Mouse (Mus musculus): ENCODE measurements around the gene Rcsd1. TPM values are rescaled to one million over a fixed set of nuclear protein-coding genes. Genes with fewer than 3 reads are reported as not detected.

Gene Rcsd1
- polyA plus RNA-seq, 1 experiment from 2014 or later, result 111 TPM

DNA sequence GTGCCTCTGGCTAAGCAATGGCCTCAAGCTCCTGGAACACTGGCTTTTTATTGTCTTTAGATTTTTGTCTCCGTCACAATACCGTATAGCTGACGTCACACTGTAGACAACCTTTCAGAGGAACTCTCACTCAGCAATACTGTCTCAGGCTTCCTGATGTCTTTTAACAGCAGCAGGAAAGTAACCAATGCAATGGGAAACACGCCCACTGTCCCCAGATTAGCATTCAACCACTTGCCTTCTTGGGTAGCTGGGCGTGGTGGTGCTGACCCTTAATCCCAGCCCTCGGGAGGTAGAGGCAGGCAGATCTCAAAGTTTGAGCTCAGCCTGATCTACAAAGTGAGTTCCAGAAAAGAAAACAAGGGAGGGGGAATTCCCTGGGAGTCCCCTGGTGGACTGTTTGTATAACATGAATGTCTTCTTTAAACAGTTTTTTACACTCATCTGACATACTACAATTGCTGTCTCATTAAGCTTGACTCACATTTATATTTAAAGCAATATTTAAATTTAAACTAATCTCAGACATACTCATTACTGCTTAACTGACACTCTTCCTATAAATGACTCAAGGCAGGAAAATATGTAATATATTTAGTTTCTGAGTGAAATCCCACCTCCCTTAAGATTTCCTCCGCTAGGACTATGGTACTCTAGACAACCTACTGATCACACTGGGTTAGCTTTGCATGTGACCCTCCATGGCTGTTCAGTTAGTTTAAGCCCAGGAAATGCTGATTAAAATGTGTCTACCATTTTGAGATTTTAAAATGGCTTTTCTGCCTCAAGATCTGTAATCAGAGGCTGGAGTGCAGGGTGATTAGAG lies 99.8 kb downstream of the Rcsd1 start:
- Histone ChIP-seq H3K36me3 (ENCODE audit: control insufficient read depth, insufficient read depth) (peaks cover 11% of the 10 kb centered on the region), H3K27ac (ENCODE audit: low read length) (peak overlapping the region; percentile 44), H3K4me1 (ENCODE audit: control insufficient read depth, insufficient read depth, low read length) (peaks cover 12% of the 10 kb centered on the region; the same call in 1 of the 2 replicates), H3K27me3 (ENCODE audit: control insufficient read depth, insufficient read depth, low read length) (no peaks in the 10 kb centered on the region), H3K4me2 (ENCODE audit: low read depth, low read length) (no peak overlapping the region), H3K9me3 (replicated peaks; ENCODE audit: control insufficient read depth, low read length) (no peaks in the 10 kb centered on the region), H3K9ac (ENCODE audit: low read length) (no peak overlapping the region), H3K4me3 (ENCODE audit: low read length) (no peak overlapping the region)
- no peak; the same call in 1 of the 2 replicates for ATAC-seq (replicated peaks; ENCODE audit: extremely low read depth, insufficient read depth, low FRiP score)
- 63% methylated on average over 7 of the region's 7 CpGs for WGBS

DNA sequence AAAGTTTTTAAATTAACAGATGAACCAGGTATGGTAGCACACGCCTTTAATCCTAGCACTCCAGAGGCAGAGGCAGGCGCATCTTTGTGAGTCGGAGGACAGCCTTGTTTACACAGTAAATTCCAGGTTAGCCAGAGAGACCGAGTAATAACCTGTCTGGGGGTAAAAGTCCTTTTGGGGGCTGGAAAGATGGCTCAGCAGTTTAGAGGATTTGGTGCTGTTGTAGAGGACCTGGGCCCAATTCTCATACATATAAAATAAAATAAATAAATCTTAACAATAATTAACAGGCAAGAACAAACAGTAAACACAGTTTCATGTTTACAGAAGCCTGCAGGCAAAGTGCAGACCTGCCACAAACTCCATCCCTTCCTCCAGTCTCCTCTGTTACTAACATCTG lies 100.7 kb downstream of the Rcsd1 start:
- 92% methylated on average over 4 of the region's 4 CpGs for WGBS
- Histone ChIP-seq H3K4me2 (ENCODE audit: low read depth, low read length) (no peak overlapping the region), H3K27me3 (ENCODE audit: control insufficient read depth, insufficient read depth, low read length) (no peaks in the 10 kb centered on the region), H3K4me3 (ENCODE audit: low read length) (no peak overlapping the region), H3K9me3 (replicated peaks; ENCODE audit: control insufficient read depth, low read length) (no peaks in the 10 kb centered on the region), H3K4me1 (ENCODE audit: control insufficient read depth, insufficient read depth, low read length) (peaks cover 18% of the 10 kb centered on the region), H3K9ac (ENCODE audit: low read length) (no peak overlapping the region), H3K36me3 (ENCODE audit: control insufficient read depth, insufficient read depth) (peaks cover 8% of the 10 kb centered on the region; the same call in 1 of the 2 replicates), H3K27ac (ENCODE audit: low read length) (no peak overlapping the region)
- ATAC-seq (replicated peaks; ENCODE audit: extremely low read depth, insufficient read depth, low FRiP score), result no peak

DNA sequence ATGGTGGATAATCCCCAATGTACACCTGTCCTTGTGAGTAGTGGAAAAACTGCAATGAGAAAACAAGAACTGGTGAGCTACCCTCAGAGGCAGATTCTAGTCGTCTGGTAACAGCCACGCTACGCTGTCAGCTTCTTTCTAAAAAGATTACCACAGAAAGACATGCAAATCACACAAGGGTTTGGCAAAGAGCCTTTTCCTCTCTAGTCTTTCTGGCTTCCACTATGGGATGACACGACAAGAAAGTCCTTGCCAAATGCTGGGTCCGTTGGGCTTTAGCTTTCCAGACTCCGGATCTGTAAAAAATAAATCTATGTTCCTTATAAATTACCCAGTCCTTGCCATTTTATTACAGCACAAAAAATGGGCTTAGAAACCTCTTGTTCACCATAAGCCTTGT lies 103.8 kb downstream of the Rcsd1 start:
- Histone ChIP-seq H3K9ac (ENCODE audit: low read length) (no peak overlapping the region), H3K4me2 (ENCODE audit: low read depth, low read length) (no peak overlapping the region), H3K27ac (ENCODE audit: low read length) (no peak overlapping the region), H3K4me1 (ENCODE audit: control insufficient read depth, insufficient read depth, low read length) (peaks cover 14% of the 10 kb centered on the region), H3K4me3 (ENCODE audit: low read length) (no peak overlapping the region), H3K36me3 (ENCODE audit: control insufficient read depth, insufficient read depth) (peaks cover 22% of the 10 kb centered on the region), H3K9me3 (replicated peaks; ENCODE audit: control insufficient read depth, low read length) (no peaks in the 10 kb centered on the region), H3K27me3 (ENCODE audit: control insufficient read depth, insufficient read depth, low read length) (no peaks in the 10 kb centered on the region)
- WGBS, result 70% methylated on average over 6 of the region's 6 CpGs
- no peak for ATAC-seq (replicated peaks; ENCODE audit: extremely low read depth, insufficient read depth, low FRiP score)

DNA sequence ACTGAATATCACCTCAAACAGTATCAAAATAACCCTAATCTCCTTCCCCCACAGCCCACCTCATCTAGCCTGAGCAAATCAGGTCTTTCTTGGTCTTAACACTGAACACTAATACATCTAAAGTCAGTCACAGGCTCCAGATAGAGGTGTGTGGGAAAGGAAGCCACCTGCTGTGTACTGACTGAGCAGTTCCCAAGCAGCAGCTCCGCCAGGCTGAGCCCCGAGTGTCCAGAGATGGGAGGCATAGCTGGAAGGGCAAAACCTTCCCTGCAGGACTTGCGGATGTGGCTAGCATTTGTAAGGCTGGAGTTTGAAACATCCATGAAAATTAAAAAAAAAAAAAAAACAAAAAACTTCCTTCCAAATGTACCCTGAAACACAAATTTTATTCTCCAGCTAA lies 104.4 kb downstream of the Rcsd1 start:
- 87% methylated on average over 3 of the region's 3 CpGs for WGBS
- Histone ChIP-seq H3K36me3 (ENCODE audit: control insufficient read depth, insufficient read depth) (peaks cover 22% of the 10 kb centered on the region), H3K27me3 (ENCODE audit: control insufficient read depth, insufficient read depth, low read length) (no peaks in the 10 kb centered on the region), H3K27ac (ENCODE audit: low read length) (no peak overlapping the region), H3K4me2 (ENCODE audit: low read depth, low read length) (no peak overlapping the region), H3K4me3 (ENCODE audit: low read length) (no peak overlapping the region), H3K9me3 (replicated peaks; ENCODE audit: control insufficient read depth, low read length) (no peaks in the 10 kb centered on the region), H3K9ac (ENCODE audit: low read length) (no peak overlapping the region), H3K4me1 (ENCODE audit: control insufficient read depth, insufficient read depth, low read length) (peaks cover 12% of the 10 kb centered on the region)
- no peak for ATAC-seq (replicated peaks; ENCODE audit: extremely low read depth, insufficient read depth, low FRiP score)

DNA sequence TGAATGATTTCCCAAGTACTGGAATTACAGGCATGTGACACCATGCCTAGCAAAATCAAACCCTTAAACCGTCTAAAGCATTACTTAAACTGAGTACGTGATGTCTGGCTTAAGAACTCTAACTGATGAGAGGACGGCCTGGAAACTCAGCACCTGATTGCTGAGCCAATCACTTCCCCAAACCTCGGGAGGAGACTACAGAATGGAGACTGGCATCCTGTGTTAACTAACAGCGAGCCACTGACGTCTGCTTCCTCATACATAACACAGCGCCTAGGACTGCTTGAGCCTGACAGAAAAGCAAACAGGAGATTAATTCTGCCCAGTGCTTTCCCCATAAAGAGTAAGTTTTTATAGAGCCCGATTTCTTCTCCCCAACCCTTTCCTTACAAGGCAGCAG lies 105.4 kb downstream of the Rcsd1 start:
- H3K9me3 ChIP-seq (replicated peaks; ENCODE audit: control insufficient read depth, low read length), result no peaks in the 10 kb centered on the region
- no peak overlapping the region for H3K4me3 ChIP-seq (ENCODE audit: low read length)
- no peak for ATAC-seq (replicated peaks; ENCODE audit: extremely low read depth, insufficient read depth, low FRiP score)
- H3K27me3 ChIP-seq (ENCODE audit: control insufficient read depth, insufficient read depth, low read length), result no peaks in the 10 kb centered on the region
- H3K4me2 ChIP-seq (ENCODE audit: low read depth, low read length), result no peak overlapping the region
- H3K9ac ChIP-seq (ENCODE audit: low read length), result no peak overlapping the region
- H3K4me1 ChIP-seq (ENCODE audit: control insufficient read depth, insufficient read depth, low read length), result peaks cover 8% of the 10 kb centered on the region
- H3K27ac ChIP-seq (ENCODE audit: low read length), result 0 out of 2 replicates have a peak overlapping the region, but pooled peaks have one; percentile 3
- H3K36me3 ChIP-seq (ENCODE audit: control insufficient read depth, insufficient read depth), result peaks cover 22% of the 10 kb centered on the region
- 51% methylated on average over 8 of the region's 8 CpGs for WGBS

DNA sequence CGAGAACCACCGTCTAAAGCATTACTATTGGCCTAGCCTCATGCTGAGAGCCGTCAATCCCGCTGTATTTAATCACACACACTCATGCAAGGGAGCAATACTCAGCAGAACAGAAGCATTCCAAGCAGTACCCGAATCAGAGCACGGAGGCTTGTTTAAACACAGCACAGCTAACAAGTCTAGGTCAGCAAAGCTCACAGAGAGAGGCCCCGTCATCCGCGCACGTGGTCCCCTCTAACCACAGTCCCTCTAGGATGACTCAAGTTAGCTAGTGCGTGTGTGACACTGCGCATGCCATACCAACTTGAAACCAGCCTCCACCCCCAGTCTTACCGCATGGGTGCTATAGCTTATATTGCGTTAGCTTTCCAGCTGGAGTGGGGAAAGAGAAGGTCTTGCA lies 106.3 kb downstream of the Rcsd1 start:
- no peak overlapping the region for H3K4me3 ChIP-seq (ENCODE audit: low read length)
- no peak for ATAC-seq (replicated peaks; ENCODE audit: extremely low read depth, insufficient read depth, low FRiP score)
- H3K9ac ChIP-seq (ENCODE audit: low read length), result no peak overlapping the region
- WGBS, result 84% methylated on average over 14 of the region's 14 CpGs
- peaks cover 23% of the 10 kb centered on the region for H3K36me3 ChIP-seq (ENCODE audit: control insufficient read depth, insufficient read depth)
- H3K9me3 ChIP-seq (replicated peaks; ENCODE audit: control insufficient read depth, low read length), result no peaks in the 10 kb centered on the region
- no peak overlapping the region for H3K27ac ChIP-seq (ENCODE audit: low read length)
- H3K4me1 ChIP-seq (ENCODE audit: control insufficient read depth, insufficient read depth, low read length), result peaks cover 8% of the 10 kb centered on the region
- H3K27me3 ChIP-seq (ENCODE audit: control insufficient read depth, insufficient read depth, low read length), result no peaks in the 10 kb centered on the region
- H3K4me2 ChIP-seq (ENCODE audit: low read depth, low read length), result no peak overlapping the region

DNA sequence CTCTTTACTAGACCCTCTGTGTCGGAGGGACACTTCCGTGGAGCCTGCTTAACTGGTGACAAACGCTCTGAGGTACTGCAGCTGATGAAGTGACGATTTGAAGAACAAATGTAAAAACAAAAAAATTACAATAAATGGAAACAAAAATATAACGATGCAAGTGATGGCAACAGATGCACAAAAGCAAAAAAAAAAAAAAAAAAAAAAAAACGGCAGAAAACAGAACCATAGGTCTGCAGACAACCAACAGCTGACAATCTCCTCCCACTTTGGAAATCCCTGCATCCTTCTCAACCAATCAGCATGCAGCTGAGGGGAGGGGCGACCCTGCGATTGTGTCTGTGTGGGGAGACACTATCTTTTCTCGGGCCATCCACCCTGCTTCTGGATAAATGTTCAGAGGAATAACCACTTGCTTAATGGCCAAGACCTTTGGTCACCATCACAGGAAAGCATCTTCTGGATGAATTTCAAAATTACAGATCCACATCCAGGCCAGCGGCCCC lies 107.7 kb downstream of the Rcsd1 start:
- Histone ChIP-seq H3K4me3 (ENCODE audit: low read length) (no peak overlapping the region), H3K4me2 (ENCODE audit: low read depth, low read length) (no peak overlapping the region), H3K9me3 (replicated peaks; ENCODE audit: control insufficient read depth, low read length) (no peaks in the 10 kb centered on the region), H3K36me3 (ENCODE audit: control insufficient read depth, insufficient read depth) (peaks cover 27% of the 10 kb centered on the region), H3K27me3 (ENCODE audit: control insufficient read depth, insufficient read depth, low read length) (no peaks in the 10 kb centered on the region), H3K27ac (ENCODE audit: low read length) (no peak overlapping the region), H3K4me1 (ENCODE audit: control insufficient read depth, insufficient read depth, low read length) (peaks cover 8% of the 10 kb centered on the region), H3K9ac (ENCODE audit: low read length) (no peak overlapping the region)
- 83% methylated on average over 10 of the region's 10 CpGs for WGBS
- ATAC-seq (replicated peaks; ENCODE audit: extremely low read depth, insufficient read depth, low FRiP score), result no peak

Small RNA genes lying within 50 kb of the gene (microRNA-seq; reads per million reads assigned to microRNA genes)
- not detected for gene Gm44458

Other genes with a start within 250 kb of the Rcsd1 start
- gene Dcaf6, start 249.3 kb downstream of the Rcsd1 start, polyA plus RNA-seq (2015; fragmentation: Nextera tagmentation; extraction: Ambion mirVana), result 18.9 and 21.2 TPM in 2 replicates
- 340 and 349 TPM in 2 replicates for gene Mpc2, start 249.1 kb downstream of the Rcsd1 start, polyA plus RNA-seq (2015; fragmentation: Nextera tagmentation; extraction: Ambion mirVana)
- not detected in 2 replicates for gene Adcy10, start 224.6 kb downstream of the Rcsd1 start, polyA plus RNA-seq (2015; fragmentation: Nextera tagmentation; extraction: Ambion mirVana)
- 95.3 and 104 TPM in 2 replicates for gene Mpzl1, start 75.2 kb downstream of the Rcsd1 start, polyA plus RNA-seq (2015; fragmentation: Nextera tagmentation; extraction: Ambion mirVana)
- 69.8 and 73.2 TPM in 2 replicates for gene Creg1, start 54.0 kb upstream of the Rcsd1 start, polyA plus RNA-seq (2015; fragmentation: Nextera tagmentation; extraction: Ambion mirVana)
- 3.9 and 12.8 TPM in 2 replicates for gene Cd247, start 78.9 kb upstream of the Rcsd1 start, polyA plus RNA-seq (2015; fragmentation: Nextera tagmentation; extraction: Ambion mirVana)